ENCODE assay signal across 8 mouse cellular contexts in the genomic region with DNA sequence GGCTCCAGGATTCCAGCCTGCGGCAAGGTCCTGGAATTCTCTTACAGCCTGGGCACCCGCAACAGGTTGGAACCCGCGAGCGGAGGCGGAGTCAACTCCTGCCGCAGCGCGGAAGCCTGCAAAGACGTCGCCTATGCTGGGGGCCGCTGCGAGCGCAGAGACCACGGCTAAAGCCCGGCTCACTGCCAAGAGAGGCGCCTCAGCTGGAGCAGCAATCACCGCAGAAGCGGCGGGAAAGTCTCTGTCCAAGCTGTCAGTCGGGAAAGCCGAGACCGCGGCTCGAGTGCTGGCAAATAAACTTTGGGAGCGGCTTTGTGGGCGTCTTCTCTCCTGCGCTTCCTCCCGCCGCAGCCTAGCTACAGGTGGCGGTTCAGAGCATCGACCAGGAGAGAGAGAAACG. TPM values are rescaled to one million over a fixed set of nuclear protein-coding genes. Genes with fewer than 3 reads are reported as not detected.
A peak's percentile ranks its signal among the peaks of the same experiment; 100 is the strongest.
DNase-seq lines count a peak whose midpoint lies in the region; ATAC-seq and TF ChIP-seq lines count a peak whose summit lies in the region.

No protein-coding gene starts in this region.

- peak overlapping the region; percentile 19 to 20; a peak in 2 of 4 replicates for H3K4me3 ChIP-seq in ES-E14 (ENCODE audit: insufficient read depth in 1 of 2, low read depth in 1 of 2, low read length in 2 of 2, poor library complexity in 1 of 2, severe bottlenecking in 1 of 2)
- peak overlapping the region; percentile 30 for H3K4me3 ChIP-seq in forebrain, postnatal 0 days (ENCODE audit: low read depth, low read length)
- peak overlapping the region; percentile 40 for H3K4me3 ChIP-seq in limb, embryonic 13.5 days
- peak overlapping the region; percentile 27 for H3K4me3 ChIP-seq in neural tube, embryonic 14.5 days (ENCODE audit: low read depth, low read length)

- no peak overlapping the region for H3K27ac ChIP-seq in ES-E14 (ENCODE audit: insufficient read depth, low read depth, low read length, poor library complexity, severe bottlenecking)
- H3K27ac ChIP-seq in forebrain, postnatal 0 days (ENCODE audit: low read depth, low read length) = no peak overlapping the region
- no peak overlapping the region for H3K27ac ChIP-seq in limb, embryonic 13.5 days
- H3K27ac ChIP-seq in neural tube, embryonic 14.5 days (ENCODE audit: low read depth, low read length) = no peak overlapping the region

- no peaks in the 10 kb centered on the region for H3K9me3 ChIP-seq in ES-E14 (ENCODE audit: control insufficient read depth, insufficient read depth, low read depth, low read length)
- H3K9me3 ChIP-seq in forebrain, postnatal 0 days (ENCODE audit: low read length) = no peaks in the 10 kb centered on the region
- no peaks in the 10 kb centered on the region for H3K9me3 ChIP-seq in limb, embryonic 13.5 days
- no peaks in the 10 kb centered on the region for H3K9me3 ChIP-seq in neural tube, embryonic 14.5 days (ENCODE audit: control insufficient read depth, low read length)

- DNase-seq in embryo, embryonic 10 days (ENCODE audit: low spot score) = peak; percentile 17
- DNase-seq in embryo, embryonic 9.5 days (ENCODE audit: extremely low spot score) = no peak
- no peak for DNase-seq in ES-E14 (ENCODE audit: low read depth, low spot score)
- no peak for DNase-seq in forebrain, postnatal 0 days
- no peak for DNase-seq in layer of hippocampus, postnatal 25 days (ENCODE audit: extremely low spot score in 1 of 2, low spot score in 1 of 2)
- no peak for DNase-seq in frontal cortex, postnatal 14 days (ENCODE audit: low spot score in 2 of 2)

- in situ Hi-C loops in ES-E14 (cut with MboI; ENCODE audit: low sequenced_read_pairs in 2 of 2, unreplicated experiment in 2 of 2) = no loop called here

- H3K9ac ChIP-seq in ES-E14 (ENCODE audit: insufficient read depth, low read depth, low read length, poor library complexity, severe bottlenecking) = no peak overlapping the region
- no peak overlapping the region for H3K9ac ChIP-seq in forebrain, postnatal 0 days
- no peak overlapping the region for H3K9ac ChIP-seq in limb, embryonic 13.5 days
- H3K9ac ChIP-seq in neural tube, embryonic 14.5 days (replicated peaks; ENCODE audit: low read depth, low read length) = no peak overlapping the region

- no peak for ATAC-seq in forebrain, postnatal 0 days
- ATAC-seq in limb, embryonic 13.5 days (ENCODE audit: low FRiP score, low read depth) = no peak
- ATAC-seq in neural tube, embryonic 14.5 days (ENCODE audit: low read depth) = no peak

- TF ChIP-seq CTCF in forebrain, postnatal 0 days (IDR thresholded peaks at IDR 0.05; ENCODE audit: low read depth) = no peak

- H3K27me3 ChIP-seq in forebrain, postnatal 0 days (ENCODE audit: insufficient read depth, low read length) = peaks cover 41% of the 10 kb centered on the region
- peaks cover 79% of the 10 kb centered on the region for H3K27me3 ChIP-seq in limb, embryonic 13.5 days
- peaks cover 29% of the 10 kb centered on the region for H3K27me3 ChIP-seq in neural tube, embryonic 14.5 days (ENCODE audit: control insufficient read depth, insufficient read depth, low read length)

- no peaks in the 10 kb centered on the region for H3K36me3 ChIP-seq in ES-E14 (ENCODE audit: control insufficient read depth, insufficient read depth, low read length, poor library complexity, severe bottlenecking)
- H3K36me3 ChIP-seq in forebrain, postnatal 0 days (ENCODE audit: insufficient read depth) = no peaks in the 10 kb centered on the region
- H3K36me3 ChIP-seq in limb, embryonic 13.5 days = no peaks in the 10 kb centered on the region
- no peaks in the 10 kb centered on the region for H3K36me3 ChIP-seq in neural tube, embryonic 14.5 days (ENCODE audit: control insufficient read depth, insufficient read depth, low read length)

- peak overlapping the region; percentile 53 for H3K4me2 ChIP-seq in forebrain, postnatal 0 days (ENCODE audit: low read depth)
- peak overlapping the region; percentile 66 for H3K4me2 ChIP-seq in limb, embryonic 13.5 days (replicated peaks)
- peak overlapping the region; percentile 52 for H3K4me2 ChIP-seq in neural tube, embryonic 14.5 days (ENCODE audit: low read depth, low read length)

- no peaks in the 10 kb centered on the region; a peak in 1 of 4 replicates for H3K4me1 ChIP-seq in ES-E14 (ENCODE audit: control insufficient read depth in 2 of 2, insufficient read depth in 2 of 2, low read length in 2 of 2, poor library complexity in 1 of 2)
- H3K4me1 ChIP-seq in forebrain, postnatal 0 days (ENCODE audit: insufficient read depth) = no peaks in the 10 kb centered on the region
- no peaks in the 10 kb centered on the region for H3K4me1 ChIP-seq in limb, embryonic 13.5 days
- no peaks in the 10 kb centered on the region for H3K4me1 ChIP-seq in neural tube, embryonic 14.5 days (ENCODE audit: control insufficient read depth, insufficient read depth, low read length)

- 29% methylated on average over 33 of the region's 33 CpGs for WGBS in forebrain, postnatal 0 days
- WGBS in limb, embryonic 13.5 days = 13% methylated on average over 33 of the region's 33 CpGs
- 12% methylated on average over 31 of the region's 33 CpGs for WGBS in neural tube, embryonic 14.5 days

TF ChIP-seq in ES-E14, 5 proteins besides CTCF, POLR2A, EP300 and RAD21:
- no peak for TF ChIP-seq ZNF384 (IDR thresholded peaks at IDR 0.05; ENCODE audit: low read depth, low read length)
- TF ChIP-seq ZC3H11A (IDR thresholded peaks at IDR 0.05; ENCODE audit: borderline replicate concordance, low read depth, low read length) = no peak
- TF ChIP-seq HCFC1 (IDR thresholded peaks at IDR 0.05; ENCODE audit: borderline replicate concordance, insufficient read depth, low read length) = no peak
- no peak for TF ChIP-seq MAFK (IDR thresholded peaks at IDR 0.05; ENCODE audit: insufficient read depth, low read depth, low read length)
- no peak for TF ChIP-seq CHD2 (IDR thresholded peaks at IDR 0.05; ENCODE audit: low read depth, low read length)

RNA-seq across cellular contexts. Expression of gene Irs4, which starts 3.3 kb away (rescaled TPM):
- 0.36 and 0.42 TPM in 2 replicates for total RNA-seq in ES-E14 (2012; rRNA removed)
- total RNA-seq in forebrain, postnatal 0 days (2014; rRNA removed) = 6.3 and 19.2 TPM in 2 replicates
- polyA plus RNA-seq in forebrain, postnatal 0 days (2015; fragmentation: Nextera tagmentation; extraction: Ambion mirVana) = 1.1 and 2.9 TPM in 2 replicates
- polyA plus RNA-seq in limb, embryonic 13.5 days (2015; fragmentation: Nextera tagmentation; extraction: Ambion mirVana) = 0.06 and 0.15 TPM in 2 replicates
- polyA plus RNA-seq in neural tube, embryonic 14.5 days (2014; fragmentation: Nextera tagmentation; extraction: Ambion mirVana) = 0.58 and 0.87 TPM in 2 replicates
- under 1 TPM; 0.05 to 0.22 TPM for total RNA-seq in layer of hippocampus, postnatal 25 days (2021)
